Mouse (Mus musculus) stomach, embryonic 15.5 days (tissue): ENCODE data around the gene Gm5936. TPM values are rescaled to one million over a fixed set of nuclear protein-coding genes. Genes with fewer than 3 reads are reported as not detected.
"Not testable (repeated sequence)": the region's sequence is repeated elsewhere in the genome, so short reads cannot be mapped to it uniquely, and the experiment has no call there.

ENCODE experiments used
- ATAC-seq: fragments of 200-750 bp; cut with Nextera tagmentation; 2 replicates; pipeline ENCODE4 v1.8.0; 2017; ENCODE audit warnings: low read depth, moderate number of reproducible peaks, moderate TSS enrichment; ENCODE audit not compliant: insufficient read depth, low FRiP score
- H3K27ac ChIP-seq: fragments of 300-500 bp; sonication (generic); 2 replicates; pipeline ENCODE4 v1.5.1; 2015; ENCODE audit warnings: mild to moderate bottlenecking, inconsistent platforms
- H3K27me3 ChIP-seq: fragments of 300-500 bp; sonication (generic); replicated peaks from 2 replicates; pipeline ENCODE4 v1.6.1; 2015; ENCODE audit warnings: inconsistent platforms
- H3K36me3 ChIP-seq: fragments of 300-500 bp; sonication (generic); 2 replicates; pipeline ENCODE4 v1.6.1; 2015; ENCODE audit warnings: inconsistent platforms
- H3K4me1 ChIP-seq: fragments of 300-500 bp; sonication (generic); 2 replicates; pipeline ENCODE4 v1.6.1; 2015; ENCODE audit warnings: inconsistent platforms
- H3K4me2 ChIP-seq: fragments of 300-500 bp; sonication (generic); 2 replicates; pipeline ENCODE4 v1.6.1; 2015; ENCODE audit warnings: mild to moderate bottlenecking, inconsistent platforms
- H3K4me3 ChIP-seq: fragments of 300-500 bp; sonication (generic); replicated peaks from 2 replicates; pipeline ENCODE4 v1.5.1; 2015; ENCODE audit warnings: inconsistent platforms
- H3K9ac ChIP-seq: fragments of 300-500 bp; sonication (generic); 2 replicates; pipeline ENCODE4 v1.6.1; 2015; ENCODE audit warnings: inconsistent platforms
- H3K9me3 ChIP-seq: fragments of 300-500 bp; sonication (generic); 2 replicates; pipeline ENCODE4 v1.6.1; 2016; ENCODE audit warnings: inconsistent platforms
- WGBS: fragments of 180-500 bp; shearing (Covaris S2); methylation state at CpG from one replicate; pipeline ENCODE4 v1.1.7; 2015; 5-methylcytosine and 5-hydroxymethylcytosine counted together
- polyA plus RNA-seq: library from polyadenylated mRNA; unstranded; fragments of >200 nt; fragmentation: Nextera tagmentation; extraction: Ambion mirVana; gene quantifications from 2 replicates; pipeline ENCODE4 v1.2.1, GENCODE M21; 2015

Gene Gm5936
- polyA plus RNA-seq, result not detected in 2 replicates

DNA sequence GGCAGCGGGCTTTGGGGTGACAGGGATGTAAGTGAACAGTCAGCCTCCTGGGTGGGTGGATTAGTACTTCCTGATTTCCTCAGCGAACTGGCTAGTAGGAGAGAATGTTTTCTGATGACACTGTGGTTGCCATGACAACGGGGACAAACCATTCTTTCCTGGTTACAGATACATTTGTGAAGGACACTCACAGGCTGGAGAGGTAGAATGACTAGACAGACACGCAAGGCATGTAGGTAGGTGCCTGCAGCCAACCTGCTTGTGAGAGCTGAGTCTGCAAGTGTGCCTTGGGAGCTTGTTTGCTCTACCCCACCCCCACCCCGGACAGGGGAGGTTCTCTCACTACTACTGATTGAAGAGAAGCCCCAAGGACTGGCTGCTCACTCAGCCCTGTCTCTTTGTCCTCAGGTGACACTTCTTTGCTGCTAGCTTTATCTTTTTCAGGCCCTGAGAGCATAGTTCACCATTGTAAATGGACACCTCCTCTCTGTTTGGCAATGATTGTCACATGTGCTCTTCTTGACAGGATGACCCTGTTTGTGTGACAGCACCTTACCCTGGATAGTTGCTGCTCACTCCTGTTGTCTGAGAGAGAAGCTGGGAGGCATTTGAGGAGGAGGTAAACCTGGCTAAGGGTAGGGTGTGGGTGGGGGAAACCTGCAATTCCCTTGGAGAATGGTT lies at the start of gene Gm5936:
Gene Gm5936, plus strand, starts transcription at position 355 of the 681 bp plus-strand sequence.
- not testable (repeated sequence) for H3K36me3 ChIP-seq, H3K27ac ChIP-seq, ATAC-seq, H3K9ac ChIP-seq, H3K27me3 ChIP-seq, H3K9me3 ChIP-seq, H3K4me1 ChIP-seq, H3K4me2 ChIP-seq, H3K4me3 ChIP-seq
- 60% methylated on average over 3 of the region's 5 CpGs for WGBS

- H3K36me3 ChIP-seq, H3K4me1 ChIP-seq, H3K9me3 ChIP-seq, H3K27ac ChIP-seq, ATAC-seq, H3K27me3 ChIP-seq, H3K9ac ChIP-seq, H3K4me2 ChIP-seq, H3K4me3 ChIP-seq: not testable (repeated sequence)
- 83% methylated on average over 12 of the region's 12 CpGs for WGBS
Measured at GRCm38 (mm10) chrX:74856104-74856503, 19.1 kb downstream of the Gm5936 start.

DNA sequence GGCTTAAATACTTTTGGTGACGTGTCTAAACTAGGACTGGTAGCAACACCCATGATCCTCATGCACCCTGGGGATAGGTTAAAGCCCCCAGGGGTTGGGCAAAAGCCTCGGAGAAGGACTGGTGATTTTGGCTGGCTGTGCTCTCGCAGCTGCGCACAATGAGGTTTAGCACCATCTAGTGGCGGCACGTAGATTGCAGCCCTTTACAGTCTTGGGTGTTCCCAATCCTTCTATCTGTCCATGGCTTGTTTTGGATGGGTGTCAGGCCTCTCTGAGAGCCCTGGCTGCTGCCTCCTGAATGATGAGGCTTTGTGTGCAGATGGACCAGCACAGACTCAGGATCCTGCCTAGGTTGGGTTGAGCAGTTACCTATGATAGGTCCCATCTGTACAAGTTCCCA lies 43.1 kb downstream of the Gm5936 start:
- not testable (repeated sequence) for H3K27ac ChIP-seq, H3K4me2 ChIP-seq, H3K9me3 ChIP-seq, H3K36me3 ChIP-seq, H3K9ac ChIP-seq, H3K4me1 ChIP-seq, ATAC-seq, H3K27me3 ChIP-seq, H3K4me3 ChIP-seq
- 60% methylated on average over 4 of the region's 6 CpGs for WGBS

Other genes starting within 250 kb of the Gm5936 start
- not detected in 2 replicates for gene Olfr1325, start 244.5 kb upstream of the Gm5936 start, polyA plus RNA-seq
- not detected in 2 replicates for gene Gm5640, start 191.6 kb upstream of the Gm5936 start, polyA plus RNA-seq
- gene Gm6890, start 96.3 kb upstream of the Gm5936 start, polyA plus RNA-seq, result not detected in 2 replicates
- 2.7 and 3.0 TPM in 2 replicates for gene Gab3, start 248.3 kb downstream of the Gm5936 start, polyA plus RNA-seq